Mouse (Mus musculus): Measurements from ENCODE around the gene Srpk1. TPM values are rescaled to one million over a fixed set of nuclear protein-coding genes. Genes with fewer than 3 reads are reported as not detected.

The Srpk1 gene
- 10 to 100 TPM; 81.5 to 96.3 (median 93.3) TPM for total RNA-seq (2022)

DNA sequence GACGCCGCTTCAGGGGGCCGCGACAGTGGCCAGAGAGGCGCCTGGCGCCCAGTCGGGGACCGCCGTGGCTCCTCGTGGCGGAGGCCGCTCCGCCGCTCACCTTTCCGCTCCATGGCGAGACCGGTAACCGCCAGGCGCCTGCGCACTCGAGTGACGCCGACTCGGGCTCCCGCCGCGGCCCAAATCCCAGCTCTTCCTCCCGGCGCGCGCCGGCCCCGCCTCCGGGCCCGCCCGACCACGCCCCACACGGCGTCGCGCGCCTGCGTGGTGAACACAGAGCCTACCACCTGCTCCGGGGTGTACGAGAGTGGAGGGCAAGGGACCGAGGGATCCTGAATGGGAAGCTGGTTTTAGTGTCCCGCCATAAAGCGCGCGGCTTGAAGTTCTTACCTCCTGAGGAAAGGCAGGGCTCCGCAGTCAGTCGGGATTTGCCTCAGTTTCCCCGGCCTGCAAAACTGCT lies at the start of gene Srpk1:
Gene Srpk1, minus strand, starts transcription at position 410 of the 460 bp plus-strand sequence.
- peak; percentile 68 to 85 for DNase-seq (ENCODE audit: low spot score in 2 of 2)

GRCm38 (mm10) chr17:28659564-28659963 lies 37.1 kb upstream of the Srpk1 start:
- no peak for DNase-seq (ENCODE audit: low spot score in 2 of 2)

- no peak for DNase-seq (ENCODE audit: low spot score in 2 of 2)
Measured at GRCm38 (mm10) chr17:28657936-28658335, 35.4 kb upstream of the Srpk1 start.

GRCm38 (mm10) chr17:28650268-28650667 lies 27.8 kb upstream of the Srpk1 start:
- no peak for DNase-seq (ENCODE audit: low spot score in 2 of 2)

DNA sequence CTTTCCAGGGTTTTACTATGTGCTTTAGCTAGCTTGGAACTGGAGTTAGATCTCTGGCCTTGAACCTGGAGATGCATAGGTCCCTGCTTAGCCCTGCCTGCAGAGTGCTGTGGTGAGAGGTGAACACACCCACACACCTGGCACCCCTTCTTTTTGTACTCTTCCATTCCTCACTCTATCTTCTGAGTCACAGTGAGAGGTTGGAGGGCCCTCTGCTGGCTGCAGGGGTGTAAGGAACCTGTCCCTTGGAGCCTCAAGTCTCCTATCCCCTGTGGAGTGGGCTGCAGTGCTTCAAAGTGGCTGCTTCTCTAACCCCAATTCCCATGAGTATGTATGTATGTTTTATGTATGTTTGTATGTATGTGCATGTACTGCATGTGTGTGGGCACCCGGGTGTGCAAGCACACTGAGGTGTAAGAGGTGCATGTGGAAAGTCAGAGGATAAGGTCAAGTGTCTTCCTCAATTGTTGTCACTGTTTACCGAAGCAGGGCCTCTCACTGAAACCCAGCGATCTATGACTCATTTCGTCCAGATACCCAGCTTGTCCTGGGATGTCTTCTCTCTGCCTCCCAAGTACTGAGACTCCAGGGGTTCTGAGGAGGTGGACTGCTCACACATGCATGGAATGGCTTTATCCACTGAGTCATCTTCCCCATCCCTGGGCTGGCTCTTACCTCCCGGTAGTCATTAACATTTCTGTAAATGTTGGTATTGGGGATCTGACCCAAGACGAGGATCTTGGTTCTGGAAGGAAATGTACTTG lies 26.3 kb upstream of the Srpk1 start:
- peak; percentile 51 to 67 for DNase-seq (ENCODE audit: low spot score in 2 of 2)

DNA sequence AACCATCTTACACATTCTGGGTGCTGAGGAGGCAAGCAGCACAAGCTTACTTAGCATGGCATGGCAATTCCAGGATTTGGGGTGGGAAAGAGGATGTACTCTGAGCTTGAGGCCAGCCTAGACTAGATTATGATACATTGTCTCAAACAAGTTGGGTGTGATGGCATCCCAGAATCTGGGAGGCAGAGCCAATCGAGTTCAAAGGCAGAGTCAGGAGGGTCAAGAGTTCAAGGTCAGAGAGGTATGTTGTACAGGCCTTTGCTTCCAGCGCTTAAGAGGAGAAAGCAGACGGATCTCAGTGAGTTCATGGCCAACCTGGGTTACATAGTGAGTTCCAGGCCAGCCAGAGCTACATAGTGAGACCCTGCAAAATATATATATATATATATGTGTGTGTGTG lies 23.7 kb upstream of the Srpk1 start:
- DNase-seq (ENCODE audit: low spot score in 2 of 2): no peak

GRCm38 (mm10) chr17:28644112-28644511 lies 21.6 kb upstream of the Srpk1 start:
- DNase-seq (ENCODE audit: low spot score in 2 of 2): no peak

GRCm38 (mm10) chr17:28643697-28644096 lies 21.2 kb upstream of the Srpk1 start:
- no peak for DNase-seq (ENCODE audit: low spot score in 2 of 2)

DNA sequence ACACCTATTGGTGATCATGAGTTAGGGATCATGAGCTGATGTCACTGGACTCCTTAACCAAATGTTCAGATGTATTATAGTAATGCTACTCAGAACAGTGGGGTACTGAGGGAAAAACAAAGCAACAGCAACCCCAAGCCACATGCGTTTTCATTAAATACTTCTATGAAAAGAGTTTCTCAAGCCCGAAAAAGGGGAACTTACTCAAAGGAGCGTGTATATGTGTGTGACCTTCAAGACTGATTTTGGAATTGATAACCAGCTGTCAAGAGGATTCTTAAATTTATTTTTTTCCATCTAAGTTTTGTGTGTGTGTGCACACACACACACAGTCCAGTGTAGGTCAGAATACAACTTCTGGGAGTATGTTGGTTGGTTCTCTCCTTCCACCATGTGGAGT lies 17.6 kb upstream of the Srpk1 start:
- no peak for DNase-seq (ENCODE audit: low spot score in 2 of 2)

- peak in 1 of 2 experiments; percentile 76 for DNase-seq (ENCODE audit: low spot score in 2 of 2)
Measured at GRCm38 (mm10) chr17:28637711-28638690, 15.5 kb upstream of the Srpk1 start.

GRCm38 (mm10) chr17:28635842-28636241 lies 13.3 kb upstream of the Srpk1 start:
- DNase-seq (ENCODE audit: low spot score in 2 of 2): no peak

DNA sequence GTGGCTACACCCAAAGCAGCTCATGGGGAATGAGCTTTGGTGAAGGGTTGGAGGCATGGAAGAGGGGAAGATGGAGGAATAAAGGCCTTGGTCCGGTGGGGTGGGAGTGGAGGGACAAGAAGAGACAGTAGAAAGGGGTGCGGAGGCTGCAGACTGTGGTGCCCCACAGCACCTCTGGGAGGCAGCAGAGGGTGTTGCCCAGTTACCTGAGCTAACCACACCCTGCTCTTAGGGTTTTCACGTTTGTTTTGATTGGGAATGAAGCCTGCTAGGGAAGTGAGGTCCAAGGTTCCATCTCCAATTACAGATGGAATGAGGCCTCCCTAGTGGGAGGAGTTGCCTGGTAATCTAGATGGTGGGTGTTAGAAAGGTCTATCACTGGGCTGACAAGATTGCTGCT lies 6.6 kb upstream of the Srpk1 start:
- DNase-seq (ENCODE audit: low spot score in 2 of 2): no peak

DNA sequence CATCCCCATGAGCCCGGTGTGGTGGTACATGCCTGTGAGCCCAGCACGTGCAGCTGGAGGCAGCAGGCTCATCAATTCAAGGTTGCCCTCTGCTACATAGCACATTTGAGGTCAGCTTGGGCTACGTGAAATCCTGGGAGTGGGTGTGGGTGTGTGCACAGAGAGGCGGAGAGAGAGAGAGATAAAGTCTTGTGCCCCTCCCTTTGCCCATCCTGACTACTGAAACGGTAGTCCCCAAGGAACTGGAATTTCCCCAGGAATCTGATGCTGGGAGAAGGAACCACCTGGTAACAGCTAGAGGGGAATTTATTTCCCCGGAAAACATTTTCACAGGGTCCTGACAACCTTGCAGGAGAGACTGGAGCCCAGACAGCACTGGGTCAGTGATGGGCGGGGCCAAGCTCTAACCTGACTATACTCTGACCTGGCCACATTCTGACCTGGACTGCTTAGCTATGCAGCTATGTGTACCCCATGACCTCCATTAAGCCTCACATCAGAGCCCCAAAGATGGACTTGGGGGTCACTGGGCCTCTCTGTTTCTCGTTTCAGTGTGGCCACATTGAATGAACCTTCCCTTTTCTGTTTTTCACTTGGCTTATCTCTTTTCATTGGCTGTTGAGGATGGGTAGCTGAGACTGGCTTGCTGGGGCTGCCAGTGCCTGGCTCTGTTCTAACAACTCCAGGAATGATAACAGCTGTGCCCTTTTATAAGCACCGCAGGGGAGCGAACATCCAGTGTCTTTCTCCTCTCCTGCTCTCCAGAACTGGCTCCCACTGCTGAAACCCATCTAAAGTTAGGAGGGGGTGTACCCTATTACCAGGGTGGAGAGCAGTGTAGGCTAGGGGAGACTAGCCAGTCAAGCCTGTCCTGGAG lies 6.0 kb upstream of the Srpk1 start:
- no peak for DNase-seq (ENCODE audit: low spot score in 2 of 2)

DNA sequence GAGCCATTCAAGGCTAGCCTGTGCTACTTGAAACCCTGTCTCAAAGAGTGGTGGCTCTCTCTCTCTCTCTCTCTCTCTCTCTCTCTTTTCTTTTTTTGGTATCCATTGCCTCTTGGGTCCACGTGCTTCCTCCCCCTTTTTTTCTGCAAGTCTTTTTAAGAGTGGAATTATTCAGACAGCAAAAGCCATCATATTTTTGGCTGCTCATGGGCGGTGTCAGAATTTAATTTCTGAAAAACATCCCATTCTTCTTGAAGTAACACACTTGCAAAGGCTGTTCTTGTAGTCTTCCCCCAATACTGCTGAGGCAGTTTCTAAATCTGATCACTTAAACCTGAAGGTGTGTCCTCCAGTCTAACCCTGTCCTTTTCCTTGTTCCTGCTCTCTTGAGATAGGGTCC lies 4.4 kb upstream of the Srpk1 start:
- DNase-seq (ENCODE audit: low spot score in 2 of 2): peak in 1 of 2 experiments; percentile 59

GRCm38 (mm10) chr17:28625327-28625726 lies 2.8 kb upstream of the Srpk1 start:
- DNase-seq (ENCODE audit: low spot score in 2 of 2): no peak

DNA sequence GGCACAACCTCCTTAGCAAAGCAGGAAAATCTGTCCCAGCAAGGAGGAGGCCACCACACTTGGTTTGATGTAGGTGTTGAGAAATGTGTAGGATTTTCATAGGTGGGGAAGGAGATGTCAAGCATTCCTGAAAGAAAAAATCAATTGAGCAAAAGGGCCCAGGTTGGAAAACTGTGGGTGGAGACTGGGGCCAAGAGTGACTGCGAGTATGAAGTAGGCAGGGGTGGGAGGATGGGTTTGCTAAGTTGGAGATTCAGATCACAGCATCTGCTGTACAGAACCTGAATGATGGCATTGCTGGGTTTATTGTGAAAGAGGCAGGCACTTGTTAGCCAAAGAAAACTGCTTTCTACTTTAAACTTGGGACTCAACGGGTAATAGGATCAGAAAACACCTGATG lies 2.3 kb upstream of the Srpk1 start:
- DNase-seq (ENCODE audit: low spot score in 2 of 2): peak in 1 of 2 experiments; percentile 56

GRCm38 (mm10) chr17:28621381-28622299 lies 869 bp downstream of the Srpk1 start:
- peak in 1 of 2 experiments; percentile 29 for DNase-seq (ENCODE audit: low spot score in 2 of 2)

- no peak for DNase-seq (ENCODE audit: low spot score in 2 of 2)
Measured at GRCm38 (mm10) chr17:28618775-28619174, 3.7 kb downstream of the Srpk1 start.

DNA sequence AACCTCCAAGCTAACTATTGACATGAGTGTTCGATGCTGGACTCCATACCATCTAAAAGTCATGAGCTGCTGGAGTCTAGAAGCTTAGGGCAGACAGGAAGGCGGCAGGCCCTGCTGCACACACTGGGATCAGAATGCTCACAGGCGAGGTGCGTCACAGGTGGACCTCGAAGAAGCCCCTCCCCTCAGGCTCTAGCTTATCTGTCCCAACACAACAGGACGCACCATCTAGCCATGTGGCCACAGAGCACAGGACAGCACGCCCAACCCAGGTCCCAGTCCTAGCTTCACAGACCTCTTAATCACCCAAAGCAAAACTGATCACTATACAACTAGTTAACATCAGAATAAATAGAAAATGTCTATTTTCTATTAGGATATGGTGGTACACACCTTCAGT lies 4.4 kb downstream of the Srpk1 start:
- DNase-seq (ENCODE audit: low spot score in 2 of 2): no peak

- DNase-seq (ENCODE audit: low spot score in 2 of 2): no peak
Measured at GRCm38 (mm10) chr17:28617636-28618035, 4.9 kb downstream of the Srpk1 start.
